Mouse (Mus musculus) liver, adult (tissue): ENCODE results near the gene Grin2b.

Experiments used
- GATA4 ChIP-seq: IDR thresholded peaks from 2 replicates; pipeline ENCODE4 v1.6.1; 2014; ENCODE audit warnings: mild to moderate bottlenecking, low read length; ENCODE audit not compliant: insufficient replicate concordance

Gene Grin2b

GRCm38 (mm10) chr6:135832041-135832440 lies 341.3 kb downstream of the Grin2b start:
- no peak for TF ChIP-seq GATA4

GRCm38 (mm10) chr6:135831032-135831431 lies 342.3 kb downstream of the Grin2b start:
- TF ChIP-seq GATA4: no peak

GRCm38 (mm10) chr6:135829458-135829857 lies 343.9 kb downstream of the Grin2b start:
- no peak for TF ChIP-seq GATA4

- TF ChIP-seq GATA4: no peak
Measured at GRCm38 (mm10) chr6:135828976-135829375, 344.3 kb downstream of the Grin2b start.

- TF ChIP-seq GATA4: no peak
Measured at GRCm38 (mm10) chr6:135827942-135828341, 345.4 kb downstream of the Grin2b start.

GRCm38 (mm10) chr6:135827317-135827716 lies 346.0 kb downstream of the Grin2b start:
- TF ChIP-seq GATA4: no peak

- TF ChIP-seq GATA4: no peak
Measured at GRCm38 (mm10) chr6:135817391-135817790, 355.9 kb downstream of the Grin2b start.

GRCm38 (mm10) chr6:135813755-135814154 lies 359.6 kb downstream of the Grin2b start:
- TF ChIP-seq GATA4: no peak

- TF ChIP-seq GATA4: no peak
Measured at GRCm38 (mm10) chr6:135805436-135805835, 367.9 kb downstream of the Grin2b start.

- TF ChIP-seq GATA4: no peak
Measured at GRCm38 (mm10) chr6:135799949-135800348, 373.4 kb downstream of the Grin2b start.

GRCm38 (mm10) chr6:135798202-135798992 lies 374.9 kb downstream of the Grin2b start:
- TF ChIP-seq GATA4: no peak

- no peak for TF ChIP-seq GATA4
Measured at GRCm38 (mm10) chr6:135797371-135798033, 375.8 kb downstream of the Grin2b start.

GRCm38 (mm10) chr6:135796911-135797310 lies 376.4 kb downstream of the Grin2b start:
- no peak for TF ChIP-seq GATA4

GRCm38 (mm10) chr6:135791412-135791811 lies 381.9 kb downstream of the Grin2b start:
- TF ChIP-seq GATA4: no peak

GRCm38 (mm10) chr6:135789603-135790170 lies 383.6 kb downstream of the Grin2b start:
- no peak for TF ChIP-seq GATA4

GRCm38 (mm10) chr6:135774670-135775069 lies 398.6 kb downstream of the Grin2b start:
- no peak for TF ChIP-seq GATA4
